Mouse (Mus musculus): ENCODE measurements around the gene Naalad2. TPM values are rescaled to one million over a fixed set of nuclear protein-coding genes. Genes with fewer than 3 reads are reported as not detected.

Naalad2 gene
- polyA plus RNA-seq, 1 experiment from 2014 or later, result 1.2 TPM

Other genes starting within 250 kb of the Naalad2 start
- 120 and 129 TPM in 2 replicates for gene Chordc1, start 110.9 kb downstream of the Naalad2 start, polyA plus RNA-seq (2015; fragmentation: Nextera tagmentation; extraction: Ambion mirVana)
- gene Ubtfl1, start 1.4 kb upstream of the Naalad2 start, polyA plus RNA-seq (2015; fragmentation: Nextera tagmentation; extraction: Ambion mirVana), result not detected in 2 replicates
- not detected in 2 replicates for gene Mbd3l2, start 27.7 kb upstream of the Naalad2 start, polyA plus RNA-seq (2015; fragmentation: Nextera tagmentation; extraction: Ambion mirVana)
- 55.0 and 58.0 TPM in 2 replicates for gene Zfp558, start 75.3 kb upstream of the Naalad2 start, polyA plus RNA-seq (2015; fragmentation: Nextera tagmentation; extraction: Ambion mirVana)
- not detected in 2 replicates for gene Mbd3l1, start 75.4 kb upstream of the Naalad2 start, polyA plus RNA-seq (2015; fragmentation: Nextera tagmentation; extraction: Ambion mirVana)

All from forebrain, embryonic 16.5 days (tissue).